Mouse (Mus musculus) macrophage (primary cell): ENCODE measurements around the gene Slc8a3. TPM values are rescaled to one million over a fixed set of nuclear protein-coding genes. Genes with fewer than 3 reads are reported as not detected.
"Not testable (repeated sequence)": the region's sequence is repeated elsewhere in the genome, so short reads cannot be mapped to it uniquely, and the experiment has no call there.

Experiments
- H3K27ac ChIP-seq: fragments of 350-480 bp; formaldehyde crosslinking; 2 replicates; pipeline ENCODE4 v1.9.0; 2021
- H3K36me3 ChIP-seq: fragments of 350-480 bp; formaldehyde crosslinking; 2 replicates; pipeline ENCODE4 v1.9.0; 2021; ENCODE audit errors: inconsistent target
- H3K4me3 ChIP-seq: fragments of 350-480 bp; formaldehyde crosslinking; 2 replicates; pipeline ENCODE4 v1.9.0; 2021; ENCODE audit errors: inconsistent target
- H3K79me2 ChIP-seq: fragments of 350-480 bp; formaldehyde crosslinking; 2 replicates; pipeline ENCODE4 v1.9.0; 2021; ENCODE audit errors: inconsistent target
- WGBS: methylation state at CpG from one replicate; pipeline ENCODE4 v1.1.7; 2026; ENCODE audit warnings: inconsistent platforms; ENCODE audit not compliant: missing documents; 5-methylcytosine and 5-hydroxymethylcytosine counted together
- polyA plus RNA-seq: library from polyadenylated mRNA; stranded (reverse); fragments of 250-400 nt; gene quantifications from 3 replicates; pipeline ENCODE4 v1.2.4, GENCODE M21; 2018; ENCODE audit warnings: inconsistent platforms
- total RNA-seq, 78 experiments: library from RNA; depleted of rRNA; stranded (reverse); fragments of 250-400 nt; gene quantifications; 1 replicate in 9 of 78; 2 replicates in 24 of 78; 3 replicates in 43 of 78; 4 replicates in 2 of 78; pipeline ENCODE4 v1.2.4; 2018; ENCODE audit warnings: inconsistent platforms in 56 of 78

Gene Slc8a3
- under 1 TPM in 1 of 26 experiments, not detected in 25; 0.21 TPM for total RNA-seq (2018; cell fraction: chromatin; rRNA removed)
- under 1 TPM in 2 of 26 experiments, not detected in 24; 0.04 to 0.26 TPM for total RNA-seq (2018; cell fraction: cytosol; rRNA removed)
- total RNA-seq (2018; cell fraction: nucleus; rRNA removed) = not detected
- polyA plus RNA-seq = not detected in 3 replicates

DNA sequence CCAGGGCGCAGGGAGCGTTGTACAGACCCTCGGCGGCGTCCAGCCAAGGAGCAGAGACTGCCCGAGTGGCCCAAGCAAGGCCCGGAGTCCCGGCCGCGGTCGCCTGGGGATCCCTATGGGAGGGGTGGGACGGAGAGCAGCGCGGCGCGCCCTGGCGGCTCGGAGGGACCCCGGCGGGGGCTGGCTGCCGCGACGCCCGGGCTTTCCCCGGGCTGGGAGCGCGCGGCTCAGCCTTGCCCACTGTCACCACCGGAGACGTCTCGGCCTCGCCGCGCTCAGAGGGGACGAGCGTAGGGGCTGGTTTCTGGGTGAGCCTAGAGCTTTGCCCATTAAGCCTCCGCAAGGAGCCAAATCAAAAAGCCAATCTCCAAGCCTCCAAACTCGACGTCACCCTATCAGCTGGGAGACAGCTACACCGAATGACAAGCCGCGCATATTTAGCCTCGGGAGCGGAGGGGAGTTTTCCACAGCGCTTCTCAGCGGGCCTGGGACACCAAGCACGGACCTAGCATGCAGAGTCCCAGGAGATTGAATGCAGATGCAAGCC, at the start of gene Slc8a3:
Slc8a3 (minus strand) TSS at position 306 of the 547 bp plus-strand sequence.
- Histone ChIP-seq H3K27ac (no peak within 1 kb of the TSS), H3K79me2 (no peaks in the 10 kb centered on the region), H3K4me3 (no peak within 1 kb of the TSS), H3K36me3 (no peaks in the 10 kb centered on the region)
- WGBS = 2% methylated on average over 43 of the region's 47 CpGs

DNA sequence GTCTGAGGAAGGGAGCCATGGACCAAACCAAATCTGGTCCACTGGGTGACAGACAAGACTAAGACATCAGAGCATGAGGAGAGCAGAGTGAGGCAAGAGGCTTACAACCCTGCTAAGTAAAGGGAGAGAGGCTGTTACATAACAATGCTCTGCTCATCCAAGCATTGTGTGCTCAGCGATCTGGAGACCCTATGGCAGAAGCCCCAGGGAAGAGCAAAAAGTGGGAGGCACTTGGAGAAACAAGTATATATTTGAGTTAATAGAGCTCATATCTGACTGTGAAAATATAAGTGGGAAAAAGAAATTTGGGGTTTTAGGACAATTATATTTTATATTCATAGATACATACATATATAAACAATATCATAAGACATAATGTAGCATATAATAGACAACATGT, 46.4 kb upstream of the Slc8a3 start, which contains the start of gene Gm4787:
Gm4787 (minus strand) TSS at position 101 of the 400 bp plus-strand sequence.
- WGBS = 100% methylated on average over 1 of the region's 1 CpGs
- H3K79me2 ChIP-seq, H3K4me3 ChIP-seq, H3K27ac ChIP-seq, H3K36me3 ChIP-seq: not testable (repeated sequence)

DNA sequence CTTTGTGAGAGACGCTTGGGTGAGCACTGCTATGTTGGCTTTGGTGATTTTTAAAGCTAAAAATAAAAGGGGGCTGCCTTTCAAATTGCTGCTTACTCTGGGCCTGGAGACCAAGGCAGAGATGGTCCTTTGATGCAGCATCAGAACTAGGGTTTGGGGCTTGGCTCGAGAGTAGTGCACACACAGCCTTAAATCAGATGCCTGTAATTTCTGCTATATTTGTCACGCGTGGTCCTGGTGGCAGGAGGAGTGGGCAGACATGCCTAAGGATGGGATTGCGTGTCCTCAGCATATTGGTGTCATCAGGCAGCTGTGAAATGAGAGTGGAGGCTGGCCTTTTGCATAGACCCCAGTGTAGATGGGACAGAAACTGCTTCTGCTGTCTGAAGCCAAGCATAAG, 861 bp upstream of the Slc8a3 start:
- WGBS = 80% methylated on average over 5 of the region's 5 CpGs
- H3K36me3 ChIP-seq = no peaks in the 10 kb centered on the region
- H3K4me3 ChIP-seq = no peak overlapping the region
- no peak overlapping the region for H3K27ac ChIP-seq
- H3K79me2 ChIP-seq = no peaks in the 10 kb centered on the region

DNA sequence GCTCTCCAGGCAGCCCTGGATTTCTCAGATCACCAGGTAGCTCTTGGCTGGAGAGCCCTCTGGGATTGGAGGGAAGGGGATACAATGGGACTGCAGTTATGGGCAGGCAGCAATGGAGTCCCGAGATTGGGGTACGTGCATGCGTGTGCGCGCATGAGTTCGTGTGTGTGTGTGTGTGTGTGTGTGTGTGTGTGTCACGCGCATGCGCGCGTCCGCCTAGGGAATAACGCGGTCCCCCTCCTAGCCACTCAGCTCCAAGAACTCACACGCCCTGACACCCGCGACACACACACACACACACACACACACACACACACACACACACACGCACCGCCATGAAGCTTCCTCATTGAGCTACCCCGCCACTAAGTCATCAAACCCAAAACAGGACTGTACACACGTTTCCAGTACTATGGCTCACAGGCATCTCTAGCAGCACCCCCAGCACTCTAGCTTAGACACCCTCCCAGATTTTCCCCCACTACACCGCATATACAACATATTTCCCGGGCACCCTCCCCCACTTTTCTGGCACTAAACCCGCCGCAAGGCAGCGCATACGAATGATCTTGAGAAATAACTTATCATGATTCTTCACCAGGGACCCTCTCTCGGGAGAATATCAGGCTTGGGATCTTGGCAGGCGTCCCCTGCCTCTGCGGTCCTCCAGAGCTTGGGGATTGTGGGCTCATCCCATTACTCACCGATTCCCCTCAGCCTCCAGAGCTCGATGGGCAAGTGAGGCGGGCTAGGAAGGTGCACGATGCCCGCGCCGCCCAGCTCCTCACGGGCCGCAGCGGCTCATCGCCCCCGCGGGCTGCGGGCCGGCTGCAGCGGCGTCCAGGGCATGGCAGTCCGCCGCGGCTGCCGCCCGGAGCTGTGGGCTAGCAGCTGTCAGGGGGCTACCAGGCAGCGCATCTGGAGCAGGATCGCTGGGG, 774 bp downstream of the Slc8a3 start:
- H3K4me3 ChIP-seq = no peak overlapping the region
- WGBS = 4% methylated on average over 50 of the region's 54 CpGs
- H3K79me2 ChIP-seq = no peaks in the 10 kb centered on the region
- no peaks in the 10 kb centered on the region for H3K36me3 ChIP-seq
- H3K27ac ChIP-seq = no peak overlapping the region

DNA sequence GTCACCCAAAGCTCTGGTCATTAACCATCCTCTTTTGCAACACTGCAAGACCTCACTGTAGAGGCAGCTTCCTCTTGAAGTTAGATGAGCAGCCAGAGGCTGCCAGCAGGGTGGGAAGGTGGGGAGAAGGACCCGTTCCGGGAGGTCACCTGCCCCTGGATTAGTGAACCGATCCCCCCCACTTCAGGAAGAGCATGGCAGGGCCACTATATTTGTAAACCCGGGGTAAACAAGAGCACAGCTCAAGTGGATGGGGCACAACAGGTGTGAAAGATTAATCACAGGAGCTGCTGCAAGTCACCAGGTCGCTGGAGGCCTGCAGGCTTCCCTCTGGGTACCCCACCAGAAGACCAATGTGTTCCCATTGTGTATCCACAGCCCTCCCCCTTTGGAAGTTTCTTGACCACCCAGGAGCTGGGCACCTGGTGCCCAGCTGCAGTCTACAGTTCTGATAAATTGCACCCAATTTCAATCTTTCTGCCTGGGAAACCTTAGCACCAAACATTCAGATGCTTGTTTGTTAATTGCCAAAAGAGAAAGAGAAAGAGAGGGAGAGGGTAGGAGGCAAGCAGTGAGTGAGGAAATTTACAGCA, 1.8 kb downstream of the Slc8a3 start:
- no peaks in the 10 kb centered on the region for H3K79me2 ChIP-seq
- WGBS = 61% methylated on average over 5 of the region's 5 CpGs

DNA sequence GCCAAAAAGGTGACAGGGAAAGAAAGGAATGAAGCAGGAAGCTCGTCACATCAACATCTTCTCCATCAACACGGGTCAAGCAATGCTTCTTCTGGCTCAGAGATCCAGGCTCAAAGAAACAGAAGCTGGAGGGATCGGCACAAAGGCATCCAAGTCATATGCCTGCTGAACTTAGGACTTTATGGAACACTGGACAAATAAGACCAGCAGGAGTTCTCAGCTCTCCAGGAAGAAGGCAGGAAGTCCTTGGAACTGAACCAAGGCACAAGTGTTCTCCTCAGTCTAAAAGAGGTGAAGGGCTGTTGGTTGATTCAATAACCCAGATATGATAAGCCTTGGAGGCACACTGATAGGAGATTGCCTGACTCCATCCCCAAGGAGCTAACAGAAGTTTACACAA, 8.0 kb downstream of the Slc8a3 start:
- H3K79me2 ChIP-seq = no peaks in the 10 kb centered on the region
- H3K4me3 ChIP-seq = no peak overlapping the region
- no peak overlapping the region for H3K27ac ChIP-seq
- WGBS = 78% methylated on average over 3 of the region's 3 CpGs
- no peaks in the 10 kb centered on the region for H3K36me3 ChIP-seq

More for the DNA sequence above, 1.8 kb downstream of the Slc8a3 start:
- Histone ChIP-seq H3K27ac (no peak overlapping the region), H3K4me3 (no peak overlapping the region), H3K36me3 (no peaks in the 10 kb centered on the region)

DNA sequence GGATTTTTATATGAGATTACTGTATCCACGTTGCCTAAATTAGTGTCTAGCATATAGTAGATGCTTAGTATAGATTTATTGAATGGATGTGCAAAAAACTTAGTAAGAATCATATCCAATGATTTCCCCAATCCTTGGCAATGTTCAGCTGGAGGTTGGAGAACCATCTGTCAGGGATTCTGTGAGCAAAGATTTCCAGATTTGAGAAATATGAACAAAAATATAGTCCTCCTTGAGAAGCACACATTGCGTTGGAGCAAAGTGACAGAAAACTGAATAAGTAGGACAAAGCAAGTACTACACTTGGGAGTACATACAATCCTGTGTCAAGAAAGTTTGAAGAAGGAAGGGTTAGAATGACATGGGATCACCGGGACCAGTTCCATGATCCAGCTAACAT, 8.9 kb downstream of the Slc8a3 start:
- WGBS = 93% methylated on average over 3 of the region's 3 CpGs
- Histone ChIP-seq H3K36me3 (no peaks in the 10 kb centered on the region), H3K4me3 (no peak overlapping the region), H3K27ac (no peak overlapping the region), H3K79me2 (no peaks in the 10 kb centered on the region)

DNA sequence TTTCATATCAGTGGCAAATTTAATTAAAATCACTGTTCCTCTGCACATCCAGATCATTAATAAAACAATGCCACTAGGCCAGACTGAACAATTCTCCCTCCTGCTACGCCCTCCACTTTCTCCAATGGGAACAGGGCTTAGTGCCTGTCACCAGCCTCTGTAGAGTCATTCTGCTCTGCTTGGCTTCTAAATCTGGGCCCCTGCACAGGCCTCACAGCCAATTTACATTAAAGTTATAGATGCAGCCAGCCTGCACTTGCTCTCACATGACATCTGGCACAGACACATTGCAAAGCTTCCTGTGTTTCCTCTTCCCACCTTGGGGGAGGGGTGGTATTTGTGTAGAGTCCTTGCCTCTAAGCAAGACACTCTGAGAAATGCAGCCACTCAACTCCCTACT, 12.0 kb downstream of the Slc8a3 start:
- no peak overlapping the region for H3K4me3 ChIP-seq
- 100% methylated on average over 1 of the region's 1 CpGs for WGBS
- H3K27ac ChIP-seq = no peak overlapping the region
- no peaks in the 10 kb centered on the region for H3K36me3 ChIP-seq
- no peaks in the 10 kb centered on the region for H3K79me2 ChIP-seq

DNA sequence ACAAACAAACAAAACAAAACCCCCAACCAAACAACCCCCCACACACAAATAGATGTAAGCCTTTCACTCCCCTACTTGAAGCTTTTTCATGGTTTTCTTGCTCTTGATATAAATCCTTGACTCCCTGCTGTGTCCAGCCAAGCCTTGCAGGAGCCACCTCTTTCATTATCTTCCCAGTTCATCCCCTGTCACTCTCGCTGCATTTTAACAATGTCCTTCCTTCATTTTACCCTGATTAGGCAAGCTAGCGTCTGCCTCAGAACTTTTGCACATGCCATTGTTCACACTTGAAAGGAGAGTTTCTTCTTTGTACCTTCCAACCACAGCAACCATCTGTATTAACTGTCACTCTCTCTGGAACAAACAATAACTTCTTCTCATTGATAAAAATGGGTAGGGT, 15.2 kb downstream of the Slc8a3 start:
- Histone ChIP-seq H3K4me3 (no peak overlapping the region), H3K36me3 (no peaks in the 10 kb centered on the region), H3K27ac (no peak overlapping the region), H3K79me2 (no peaks in the 10 kb centered on the region)
- 69% methylated on average over 2 of the region's 2 CpGs for WGBS

DNA sequence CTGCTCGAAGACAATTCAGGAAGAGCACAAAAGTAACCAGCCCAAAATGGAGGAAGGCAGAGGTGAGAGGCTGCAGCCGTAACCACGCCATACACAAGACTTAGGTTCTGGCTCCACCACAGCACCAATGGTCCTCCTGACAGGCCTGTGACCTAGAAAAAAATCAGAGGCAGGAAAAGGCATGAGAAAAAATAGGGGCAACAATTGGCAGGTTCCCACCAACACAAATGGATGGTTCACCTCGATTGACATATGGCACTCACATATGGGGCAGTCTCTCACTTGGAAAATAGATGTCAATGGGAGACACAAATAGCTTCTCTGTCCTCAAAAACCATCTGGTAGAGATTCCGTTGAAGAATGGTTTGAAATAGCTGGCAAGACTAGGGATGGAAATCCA, 17.0 kb downstream of the Slc8a3 start:
- Histone ChIP-seq H3K36me3 (no peaks in the 10 kb centered on the region), H3K4me3 (no peak overlapping the region), H3K27ac (no peak overlapping the region), H3K79me2 (no peaks in the 10 kb centered on the region)
- WGBS = 90% methylated on average over 5 of the region's 5 CpGs

DNA sequence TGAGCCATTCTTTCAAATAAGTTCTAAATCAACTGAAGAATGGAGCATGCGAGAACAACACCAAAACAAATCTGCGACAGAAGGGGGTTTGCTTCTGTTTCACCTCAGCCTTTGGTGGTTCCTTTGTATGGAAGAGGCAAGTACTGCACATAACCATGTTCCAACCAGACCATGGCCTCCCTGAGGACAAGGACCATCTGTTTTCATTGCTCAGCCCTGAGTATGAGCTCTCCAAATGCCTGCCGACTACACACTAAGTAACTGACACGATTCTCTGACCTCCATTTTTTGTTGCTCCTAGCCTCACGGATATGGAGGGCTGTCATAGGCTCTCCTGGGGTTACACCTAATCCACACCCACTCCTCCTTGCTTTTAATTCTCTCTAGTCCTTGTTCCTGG, 29.4 kb downstream of the Slc8a3 start:
- WGBS = 87% methylated on average over 5 of the region's 5 CpGs
- Histone ChIP-seq H3K36me3 (no peaks in the 10 kb centered on the region), H3K79me2 (no peaks in the 10 kb centered on the region), H3K27ac (no peak overlapping the region), H3K4me3 (no peak overlapping the region)

DNA sequence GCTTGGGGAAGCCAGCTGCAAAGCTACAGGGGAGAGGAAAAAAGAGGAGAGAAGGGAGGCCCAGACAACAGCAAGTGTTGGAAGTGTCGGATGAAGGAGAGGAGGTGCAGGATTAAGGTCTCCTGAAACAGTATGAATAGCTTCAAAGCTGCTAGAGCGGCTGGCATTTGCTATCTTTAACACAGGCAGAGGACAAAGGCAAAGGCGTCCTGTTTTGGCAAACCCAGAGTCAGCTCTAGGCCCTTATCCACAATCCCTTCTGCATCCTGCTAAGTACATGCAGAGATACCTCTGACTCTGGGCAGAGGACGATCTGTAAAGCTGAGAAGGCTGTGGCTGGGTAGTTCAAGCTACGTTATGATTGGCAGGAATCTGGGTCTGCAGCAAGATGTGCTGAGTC, 38.4 kb downstream of the Slc8a3 start:
- no peak overlapping the region for H3K27ac ChIP-seq
- no peaks in the 10 kb centered on the region for H3K79me2 ChIP-seq
- 60% methylated on average over 5 of the region's 5 CpGs for WGBS
- no peaks in the 10 kb centered on the region for H3K36me3 ChIP-seq
- no peak overlapping the region for H3K4me3 ChIP-seq

DNA sequence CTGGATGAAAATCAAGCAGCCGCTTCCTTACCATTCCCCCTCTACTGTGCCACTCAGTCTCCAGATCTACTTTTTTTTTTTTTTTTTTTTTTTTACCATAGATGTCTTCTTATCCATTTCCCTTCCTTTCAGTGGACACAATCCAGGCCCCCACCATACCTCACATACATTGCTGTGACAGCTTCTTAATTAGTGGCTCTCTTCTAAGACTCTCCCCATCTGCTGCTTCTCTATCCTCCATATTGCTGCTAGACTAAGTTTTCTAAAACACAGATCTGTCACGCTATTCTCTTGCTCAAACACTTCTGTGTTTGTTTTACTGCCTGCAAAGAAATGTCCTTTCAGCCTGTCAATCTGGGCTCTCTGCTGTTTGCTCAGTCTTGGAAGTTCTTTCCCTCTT, 54.9 kb downstream of the Slc8a3 start:
- WGBS = 89% methylated on average over 2 of the region's 2 CpGs
- Histone ChIP-seq H3K27ac (no peak overlapping the region), H3K4me3 (no peak overlapping the region), H3K79me2 (no peaks in the 10 kb centered on the region), H3K36me3 (no peaks in the 10 kb centered on the region)

DNA sequence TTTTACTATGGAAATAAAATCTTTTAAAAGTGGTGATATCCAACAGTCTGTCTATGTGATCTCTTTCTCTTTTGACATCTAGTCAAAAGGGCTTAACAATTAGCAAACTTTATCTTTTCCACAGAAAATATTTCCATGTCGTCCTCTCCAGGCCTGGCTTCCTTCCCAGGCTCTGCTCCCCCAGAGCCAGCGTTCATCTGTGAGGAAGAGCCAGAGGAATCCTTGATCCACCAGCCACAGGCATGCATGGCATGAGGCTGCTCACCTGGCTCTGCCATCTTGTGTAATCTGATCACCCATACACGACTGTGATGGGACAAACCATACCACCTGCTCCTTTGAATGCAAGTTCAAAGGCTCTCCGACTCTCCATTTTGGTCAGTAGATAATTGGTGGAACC, 58.4 kb downstream of the Slc8a3 start:
- no peak overlapping the region for H3K4me3 ChIP-seq
- H3K79me2 ChIP-seq = no peaks in the 10 kb centered on the region
- 72% methylated on average over 4 of the region's 4 CpGs for WGBS
- no peaks in the 10 kb centered on the region for H3K36me3 ChIP-seq
- no peak overlapping the region for H3K27ac ChIP-seq

DNA sequence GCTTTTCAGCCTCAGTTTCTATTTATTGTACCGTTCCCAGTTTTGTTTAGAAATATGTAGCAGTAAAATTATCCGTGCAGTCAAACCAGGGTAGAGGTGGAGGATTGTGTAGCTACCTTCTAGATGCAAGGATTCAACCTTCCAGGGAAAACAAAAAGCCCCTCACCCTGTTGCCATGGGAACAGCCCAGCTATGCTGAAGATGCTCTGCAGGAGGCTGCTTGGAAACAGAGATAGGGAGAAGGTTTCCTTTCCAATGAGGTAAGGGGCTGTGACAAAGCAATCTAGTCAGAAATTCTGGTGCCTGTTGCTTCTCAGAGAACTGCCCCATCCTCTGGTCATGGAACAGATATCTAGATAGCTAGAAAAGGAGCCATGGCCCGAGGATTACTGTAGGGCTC, 59.6 kb downstream of the Slc8a3 start:
- no peaks in the 10 kb centered on the region for H3K36me3 ChIP-seq
- H3K4me3 ChIP-seq = no peak overlapping the region
- no peak overlapping the region for H3K27ac ChIP-seq
- WGBS = 56% methylated on average over 3 of the region's 3 CpGs
- H3K79me2 ChIP-seq = no peaks in the 10 kb centered on the region
